Mouse (Mus musculus): ENCODE results near the gene Zfp978.
"Not testable (repeated sequence)": the region's sequence is repeated elsewhere in the genome, so short reads cannot be mapped to it uniquely, and the experiment has no call there.

The Zfp978 gene

DNA sequence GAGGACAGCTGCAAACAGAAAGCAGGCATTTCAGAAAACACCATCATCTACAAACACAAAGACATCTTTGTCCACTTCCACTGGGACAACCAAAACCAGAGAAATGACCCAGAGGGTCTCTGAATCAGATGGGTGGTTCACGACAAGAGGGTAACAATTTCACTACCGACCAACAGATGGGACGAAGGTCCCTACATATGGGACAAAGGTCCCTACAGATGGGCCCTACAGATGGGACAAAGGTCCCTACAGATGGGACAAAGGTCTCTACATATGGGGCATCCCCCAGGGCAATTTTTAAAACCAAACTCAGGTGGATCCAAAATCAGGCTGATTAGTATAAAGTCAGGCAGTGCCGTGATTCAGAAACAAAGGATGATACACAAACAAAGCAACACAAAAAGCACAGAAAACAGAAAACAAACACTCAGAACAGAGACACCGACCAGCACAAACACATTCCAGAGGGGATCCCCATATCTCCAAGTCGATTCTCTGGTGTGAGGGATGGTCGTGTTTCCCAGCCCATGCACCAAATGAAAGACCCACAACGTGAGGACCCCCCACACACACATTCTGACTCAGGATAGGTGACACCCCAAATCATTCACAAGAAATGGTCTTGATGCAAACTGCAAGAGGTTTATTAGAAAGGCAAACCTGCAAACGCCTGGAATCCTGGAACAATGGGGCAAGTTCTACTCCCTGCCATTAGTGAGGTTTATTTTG is 11.3 kb upstream of the Zfp978 start:
- in situ Hi-C loops (cut with MboI; ENCODE audit: low sequenced_read_pairs), result loop anchor here (25.0 kb wide), 1 partner anchor 1813 kb away; no protein-coding TSS in a partner anchor

DNA sequence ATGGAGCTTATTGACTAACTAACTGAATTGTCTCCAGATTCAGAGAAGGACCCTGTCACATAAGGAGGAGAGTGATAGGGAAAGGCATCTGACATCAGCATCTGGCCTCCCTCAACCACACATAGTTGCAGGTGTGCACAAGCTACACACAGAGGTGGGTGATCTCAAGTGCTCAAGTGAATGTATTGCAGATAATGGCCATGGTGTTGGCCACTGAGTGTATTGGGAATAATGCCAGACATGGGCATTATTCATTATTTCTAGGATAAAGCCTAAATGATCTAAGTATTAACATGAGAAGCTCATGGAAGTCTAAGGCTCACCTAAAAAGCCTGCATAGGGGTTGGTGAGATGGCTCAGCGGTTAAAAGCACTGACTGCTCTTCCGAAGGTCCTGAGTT is 10.6 kb upstream of the Zfp978 start:
- in situ Hi-C loops (cut with MboI; ENCODE audit: low sequenced_read_pairs), result not testable (repeated sequence)

DNA sequence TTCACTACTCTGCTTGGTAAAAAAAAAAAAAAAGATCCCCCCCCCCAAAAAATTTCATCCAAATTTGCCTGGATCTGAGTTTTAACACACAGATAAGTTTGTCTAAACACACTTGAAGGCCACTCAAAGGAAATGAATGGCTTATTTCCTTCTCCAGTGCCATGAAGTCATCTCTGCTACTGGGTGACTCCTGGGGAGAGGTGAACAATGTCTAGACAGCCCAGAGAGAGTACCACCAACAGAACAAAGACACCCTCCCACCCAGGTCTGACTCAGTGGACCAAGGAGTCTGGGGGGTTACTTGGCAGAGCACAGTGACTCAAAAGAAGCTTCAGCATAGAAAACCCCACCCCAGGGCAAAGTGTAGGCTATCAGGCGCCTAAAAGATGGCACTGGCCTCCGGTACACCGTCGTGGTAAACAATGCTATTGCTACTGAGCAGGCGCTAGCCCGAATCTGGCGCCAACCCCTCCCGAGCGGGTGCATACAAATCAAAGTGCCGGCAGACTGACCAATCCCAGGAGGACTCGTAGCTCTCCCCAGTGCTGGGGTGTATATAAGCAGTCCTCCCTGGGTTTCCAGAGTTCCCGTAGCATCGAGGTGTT is 9.6 kb upstream of the Zfp978 start:
- in situ Hi-C loops (cut with MboI; ENCODE audit: low sequenced_read_pairs), result not testable (repeated sequence)

DNA sequence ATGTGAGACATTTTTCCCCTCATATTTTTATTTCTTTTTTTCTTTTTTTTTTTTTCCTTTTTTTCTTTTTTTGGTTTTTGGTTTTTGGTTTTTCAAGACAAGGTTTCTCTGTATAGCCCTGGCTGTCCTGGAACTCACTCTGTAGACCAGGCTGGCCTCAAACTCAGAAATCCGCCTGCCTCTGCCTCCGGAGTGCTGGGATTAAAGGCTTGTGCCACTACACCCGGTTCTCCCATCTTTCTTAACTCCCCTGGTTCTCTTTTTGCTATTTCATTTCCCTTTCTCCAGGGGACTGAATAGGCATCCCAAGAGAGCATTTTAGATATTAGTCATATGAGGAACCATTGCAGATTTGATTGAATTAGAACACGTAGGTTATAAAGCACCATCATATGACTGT is 7.5 kb upstream of the Zfp978 start:
- in situ Hi-C loops (cut with MboI; ENCODE audit: low sequenced_read_pairs), result not testable (repeated sequence)

DNA sequence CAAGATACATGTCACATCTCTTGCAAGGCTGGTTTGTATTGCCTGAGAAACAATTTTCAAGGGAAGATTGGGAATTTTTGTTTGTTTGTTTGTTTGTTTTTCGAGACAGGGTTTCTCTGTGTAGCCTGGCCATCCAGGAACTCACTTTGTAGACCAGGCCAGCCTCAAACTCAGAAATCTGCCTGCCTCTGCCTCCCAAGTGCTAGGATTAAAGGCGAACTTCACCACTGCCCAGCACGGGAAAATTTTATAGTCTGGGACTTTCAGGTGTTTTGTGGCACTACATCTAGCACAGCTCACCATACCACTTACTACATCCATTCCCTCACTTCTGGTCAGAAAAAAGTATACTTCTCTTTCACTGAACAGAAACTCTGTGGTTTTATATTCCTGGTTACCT is 5.1 kb upstream of the Zfp978 start:
- in situ Hi-C loops (cut with MboI; ENCODE audit: low sequenced_read_pairs), result not testable (repeated sequence)

DNA sequence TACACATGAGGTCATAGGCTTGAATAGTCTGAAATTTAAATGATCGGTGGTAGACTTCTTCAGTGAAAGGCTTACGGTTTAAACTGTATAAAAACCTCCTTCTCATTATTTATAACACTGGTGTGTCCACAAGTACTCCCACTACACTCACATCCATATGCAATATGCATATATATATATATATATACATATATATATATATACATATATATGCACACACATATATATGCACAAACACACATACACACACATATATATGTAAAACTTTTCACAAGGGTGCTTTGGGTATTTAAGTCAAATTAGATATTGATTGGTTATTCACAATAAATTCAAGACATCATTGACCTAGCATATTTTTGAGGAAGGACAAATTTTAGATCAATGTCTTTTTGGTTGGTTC is 3.9 kb upstream of the Zfp978 start:
- in situ Hi-C loops (cut with MboI; ENCODE audit: low sequenced_read_pairs), result not testable (repeated sequence)

DNA sequence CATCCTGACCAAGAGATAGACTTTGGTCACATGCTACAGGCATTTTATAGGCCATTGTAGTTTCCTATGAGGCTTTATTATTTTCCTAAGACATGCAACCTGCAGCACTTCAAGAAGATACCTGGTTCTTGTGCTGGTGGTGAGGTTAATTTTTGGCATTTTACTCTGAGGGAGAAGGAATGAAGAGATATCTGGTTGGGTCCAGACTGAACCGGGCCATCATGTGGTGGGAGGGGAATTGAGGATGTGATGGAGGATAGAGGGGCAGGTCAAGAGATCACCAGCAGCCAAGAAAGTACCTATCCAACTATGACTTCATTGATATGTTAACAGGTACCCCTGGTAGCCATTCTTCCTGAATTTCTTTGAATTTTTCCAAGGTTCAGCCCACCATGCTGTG is 769 bp downstream of the Zfp978 start:
- in situ Hi-C loops (cut with MboI; ENCODE audit: low sequenced_read_pairs), result not testable (repeated sequence)

DNA sequence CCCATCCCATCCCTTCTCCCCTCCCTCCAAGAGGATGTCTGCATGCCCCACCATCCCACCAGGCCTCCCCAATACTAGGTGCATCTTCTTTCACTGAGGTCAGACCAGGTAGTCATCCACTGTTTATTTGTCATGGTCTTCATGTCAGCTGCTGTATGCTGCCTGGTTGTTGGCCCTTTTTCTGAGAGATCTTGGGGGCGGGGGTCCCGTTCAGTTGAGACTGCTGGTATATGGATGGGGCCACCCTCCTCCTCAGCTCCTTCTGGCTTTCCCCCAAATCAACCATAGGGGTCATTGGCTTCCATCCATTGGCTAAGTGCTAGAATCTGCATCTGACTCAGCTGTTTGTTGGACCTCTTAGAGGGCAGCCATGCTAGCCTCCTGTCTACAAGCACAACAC is 8.5 kb downstream of the Zfp978 start:
- in situ Hi-C loops (cut with MboI; ENCODE audit: low sequenced_read_pairs), result not testable (repeated sequence)

DNA sequence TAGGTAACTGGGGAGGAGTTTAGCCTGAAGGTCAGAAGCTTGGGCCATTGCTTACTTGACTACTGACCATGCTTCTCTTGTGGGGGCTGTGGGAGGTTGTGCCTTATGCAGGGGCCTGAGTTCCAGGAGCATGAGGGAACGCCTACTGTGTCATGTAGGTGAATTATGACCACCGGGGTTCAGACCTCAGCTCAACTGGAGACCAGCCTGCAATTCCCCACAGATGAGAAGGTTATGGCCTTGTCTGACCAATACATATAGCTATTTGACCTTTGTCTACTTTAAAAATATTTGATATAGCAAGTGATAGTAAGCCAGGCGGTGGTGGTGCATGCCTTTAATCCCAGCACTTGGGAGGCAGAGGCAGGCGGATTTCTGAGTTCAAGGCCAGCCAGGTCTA is 22.1 kb downstream of the Zfp978 start:
- in situ Hi-C loops (cut with MboI; ENCODE audit: low sequenced_read_pairs), result not testable (repeated sequence)

DNA sequence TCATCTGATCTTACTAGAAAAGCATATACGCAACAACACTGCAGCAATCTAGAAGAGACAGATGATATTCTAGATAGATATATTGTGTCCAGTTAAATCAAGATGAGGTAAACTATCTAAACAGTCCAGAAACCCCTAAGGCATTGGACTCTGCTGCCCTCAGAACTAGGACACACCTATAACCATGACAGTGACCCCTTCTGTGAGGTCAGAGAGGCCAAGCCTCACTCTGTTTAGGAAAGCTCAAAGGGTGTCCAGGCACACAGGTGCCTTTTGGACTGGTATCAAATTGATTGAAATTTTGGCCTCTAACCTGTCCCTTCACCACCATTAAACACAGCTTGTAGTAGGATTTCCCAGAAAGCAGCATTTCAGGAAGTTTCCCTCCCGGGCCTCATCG is 36.1 kb downstream of the Zfp978 start:
- in situ Hi-C loops (cut with MboI; ENCODE audit: low sequenced_read_pairs), result not testable (repeated sequence)

DNA sequence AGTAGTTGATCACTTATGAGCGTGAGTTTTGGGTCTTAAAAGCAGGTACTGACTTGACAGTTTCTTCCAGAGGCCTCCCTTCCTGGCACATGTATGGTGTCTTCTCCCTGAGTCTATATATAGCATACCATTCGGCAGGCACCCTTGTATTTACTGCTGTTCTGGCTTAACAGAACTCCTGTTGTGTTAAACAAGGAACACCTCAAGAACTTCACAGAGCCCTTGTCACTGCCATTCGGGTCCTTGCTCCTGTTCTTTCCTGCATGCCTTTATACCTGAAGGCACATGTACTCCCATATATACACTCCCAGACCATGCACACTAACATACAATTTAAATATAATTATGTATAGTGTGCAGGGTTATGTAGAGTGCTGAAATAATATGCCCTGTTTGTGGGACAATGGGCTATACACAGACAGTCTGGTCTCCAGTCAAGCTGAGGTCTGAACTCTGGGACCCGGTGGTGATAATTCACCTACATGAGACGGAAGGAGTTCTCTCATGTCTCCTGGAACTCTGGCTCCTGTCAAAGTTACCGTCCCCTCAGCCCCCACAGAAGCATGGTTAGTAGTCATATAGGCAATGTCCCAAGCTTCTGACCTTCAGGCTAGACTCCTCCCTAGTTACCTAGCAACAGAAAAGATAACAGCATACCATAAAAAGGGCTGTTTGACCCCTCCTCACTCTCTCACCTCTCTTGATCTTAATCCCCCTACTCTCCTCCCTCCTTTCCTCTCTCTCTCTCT is 37.0 kb downstream of the Zfp978 start:
- in situ Hi-C loops (cut with MboI; ENCODE audit: low sequenced_read_pairs), result not testable (repeated sequence)

DNA sequence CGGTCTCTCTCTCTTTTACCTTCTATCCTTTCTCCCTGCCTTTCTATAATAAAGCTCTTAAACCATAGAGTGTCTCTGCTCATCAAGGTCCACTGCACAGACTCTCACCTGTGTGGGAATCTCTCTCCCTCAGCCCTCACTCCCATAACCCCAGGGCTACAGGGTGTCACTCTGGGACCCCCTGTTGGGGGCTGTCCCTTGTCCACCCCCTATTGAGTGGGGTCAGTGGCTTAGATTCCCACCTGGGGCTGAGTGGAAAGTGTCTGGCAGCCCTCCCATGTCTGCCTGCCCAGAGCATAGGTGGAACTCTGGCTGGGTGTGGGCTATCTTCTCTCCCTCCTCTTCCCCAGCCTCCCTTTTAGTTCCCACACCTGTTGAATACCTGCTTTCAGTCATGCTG is 37.6 kb downstream of the Zfp978 start:
- in situ Hi-C loops (cut with MboI; ENCODE audit: low sequenced_read_pairs), result not testable (repeated sequence)

DNA sequence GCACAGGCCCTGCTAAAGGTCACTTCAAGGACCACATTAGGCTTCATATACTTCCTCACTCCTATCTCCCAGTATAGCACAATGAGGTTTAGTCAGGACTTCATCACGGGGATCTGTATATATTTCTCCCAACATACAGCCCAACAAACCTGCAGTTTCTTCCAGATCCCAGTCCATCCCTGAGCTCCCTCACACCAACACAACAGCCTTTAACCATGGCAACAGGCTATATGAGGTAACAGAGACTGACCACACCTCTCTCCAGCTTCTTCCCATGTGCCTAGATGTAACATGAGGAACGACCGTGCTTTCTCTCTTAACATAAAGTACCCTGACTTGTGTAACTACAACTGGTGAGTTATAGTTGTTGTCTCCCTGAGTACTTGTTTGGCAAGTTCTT is 38.4 kb downstream of the Zfp978 start:
- in situ Hi-C loops (cut with MboI; ENCODE audit: low sequenced_read_pairs), result not testable (repeated sequence)

DNA sequence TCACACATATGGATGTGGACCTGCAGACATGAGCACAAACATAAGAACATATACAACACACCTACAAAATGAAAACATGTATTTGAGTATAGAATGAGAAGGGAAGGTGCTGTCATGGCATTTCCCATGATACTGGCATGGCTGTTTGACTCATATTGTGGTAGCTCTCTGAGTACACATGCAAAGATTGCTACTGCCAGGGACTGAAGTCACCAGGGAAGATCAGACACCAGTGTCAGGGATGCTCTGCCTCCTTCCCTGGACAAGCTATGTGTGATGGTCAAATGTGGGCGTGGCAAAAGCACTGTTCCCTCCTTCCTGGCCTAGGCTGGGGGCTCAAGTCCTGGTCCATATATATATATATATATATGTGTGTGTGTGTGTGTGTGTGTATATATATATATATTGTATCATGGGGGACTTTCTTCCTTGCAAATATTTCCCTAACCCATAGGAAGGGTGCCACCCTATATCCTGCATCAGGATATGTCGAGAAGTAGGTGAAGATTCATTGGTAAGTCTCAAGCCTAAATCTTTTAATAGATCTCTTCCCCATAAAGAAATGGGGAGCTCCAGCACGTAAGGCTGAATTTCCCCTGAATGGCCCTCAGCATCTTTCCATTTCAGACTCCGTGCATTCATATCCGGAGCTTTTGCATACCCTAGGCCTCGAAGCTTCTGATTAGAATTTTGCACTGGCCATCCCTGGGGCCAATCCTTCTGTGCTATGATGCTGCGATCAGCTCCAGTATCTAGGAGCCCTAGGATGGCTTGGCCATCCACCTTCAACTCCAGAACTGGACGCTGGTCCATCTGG is 39.1 kb downstream of the Zfp978 start:
- in situ Hi-C loops (cut with MboI; ENCODE audit: low sequenced_read_pairs), result not testable (repeated sequence)

DNA sequence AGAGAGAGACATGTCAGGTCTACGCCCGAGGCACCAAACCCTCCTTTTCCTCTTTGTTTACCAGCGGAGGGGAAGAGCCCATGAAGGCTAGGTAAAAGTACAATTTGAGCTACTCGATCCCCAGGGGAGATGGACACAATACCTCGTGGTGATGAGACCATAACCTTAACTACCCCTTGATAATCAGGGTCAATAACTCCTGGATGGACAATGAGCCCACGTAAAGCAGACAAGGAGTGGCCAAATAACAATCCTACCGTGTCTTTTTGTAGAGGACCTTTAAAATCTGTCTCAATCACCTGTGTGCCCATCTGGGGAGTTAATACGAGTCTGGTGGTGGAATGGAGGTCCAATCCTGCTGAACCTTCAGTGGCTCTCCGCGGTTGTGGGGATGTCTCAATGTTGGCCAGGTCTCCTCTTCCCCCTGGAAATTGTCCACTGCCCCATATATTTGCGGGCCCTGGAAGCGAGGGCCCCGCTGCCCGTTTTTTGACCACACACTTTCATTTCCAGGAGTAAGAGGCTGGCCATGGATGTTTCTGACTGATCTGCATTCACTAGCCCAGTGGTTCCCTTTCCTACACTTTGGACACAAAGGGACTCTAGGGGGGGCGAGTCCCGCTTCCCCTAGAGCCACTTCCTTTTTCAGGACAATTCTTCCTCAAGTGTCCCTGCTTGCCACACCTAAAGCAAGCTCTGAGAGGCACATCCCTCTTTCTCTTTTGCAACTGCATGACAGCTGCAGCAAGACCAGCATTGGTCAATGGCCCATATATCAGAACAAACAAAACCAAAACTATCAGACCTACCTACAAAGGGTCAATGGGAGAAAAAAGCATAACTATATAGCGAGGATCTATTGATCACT is 40.0 kb downstream of the Zfp978 start:
- in situ Hi-C loops (cut with MboI; ENCODE audit: low sequenced_read_pairs), result not testable (repeated sequence)

DNA sequence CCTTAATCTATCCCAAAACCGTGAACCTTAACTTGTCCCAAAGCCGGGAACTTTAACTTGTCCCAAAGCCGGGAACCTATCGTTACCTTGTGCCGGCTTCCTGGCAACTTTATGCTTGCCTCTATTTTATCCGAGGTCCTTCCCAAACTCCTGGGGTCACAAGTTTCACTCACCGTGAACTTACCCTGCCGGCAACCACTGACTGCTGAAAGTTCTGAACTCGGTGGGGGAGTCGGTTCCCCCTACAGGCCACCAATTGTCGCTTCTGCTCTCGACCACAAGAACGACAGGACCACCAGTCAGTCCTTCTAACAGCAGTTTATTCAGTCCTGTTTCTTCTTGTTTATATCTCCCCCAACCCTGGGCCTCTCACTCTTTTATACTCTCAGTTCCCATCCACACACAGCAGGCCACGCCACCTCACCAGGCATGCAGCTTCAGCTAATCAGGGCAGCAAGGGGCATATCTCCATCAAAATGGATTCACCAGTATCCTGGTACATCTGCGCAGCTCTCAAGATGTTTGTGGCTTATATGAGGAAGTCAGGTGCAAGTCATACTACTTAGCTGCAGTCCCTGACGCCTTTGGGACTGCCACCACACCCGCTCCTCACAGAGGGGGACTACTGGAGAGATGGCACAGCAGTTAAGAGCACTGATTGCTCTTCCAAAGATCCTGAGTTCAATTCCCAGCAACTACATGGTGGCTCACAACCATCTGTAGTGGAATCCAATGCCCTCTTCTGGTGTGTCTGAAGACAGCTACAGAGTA is 40.8 kb downstream of the Zfp978 start:
- in situ Hi-C loops (cut with MboI; ENCODE audit: low sequenced_read_pairs), result not testable (repeated sequence)

DNA sequence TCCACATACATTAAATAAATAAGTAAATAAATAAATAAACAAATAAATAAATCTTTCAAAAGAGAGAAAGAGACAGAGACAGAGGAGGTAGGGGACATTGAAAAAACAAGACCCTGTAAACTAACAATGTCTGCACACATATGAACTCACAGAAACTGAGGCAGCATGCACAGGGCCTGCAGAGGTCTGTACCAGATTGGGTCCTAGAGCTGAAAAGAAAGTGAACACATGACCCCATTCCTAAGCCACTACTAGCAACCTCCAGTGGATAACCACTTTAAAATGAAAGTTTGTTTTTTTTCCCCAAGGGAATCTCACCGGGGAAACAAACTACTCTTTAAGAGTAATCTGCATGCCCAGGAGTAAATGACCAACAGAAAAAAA is 41.4 kb downstream of the Zfp978 start:
- in situ Hi-C loops (cut with MboI; ENCODE audit: low sequenced_read_pairs), result not testable (repeated sequence)

DNA sequence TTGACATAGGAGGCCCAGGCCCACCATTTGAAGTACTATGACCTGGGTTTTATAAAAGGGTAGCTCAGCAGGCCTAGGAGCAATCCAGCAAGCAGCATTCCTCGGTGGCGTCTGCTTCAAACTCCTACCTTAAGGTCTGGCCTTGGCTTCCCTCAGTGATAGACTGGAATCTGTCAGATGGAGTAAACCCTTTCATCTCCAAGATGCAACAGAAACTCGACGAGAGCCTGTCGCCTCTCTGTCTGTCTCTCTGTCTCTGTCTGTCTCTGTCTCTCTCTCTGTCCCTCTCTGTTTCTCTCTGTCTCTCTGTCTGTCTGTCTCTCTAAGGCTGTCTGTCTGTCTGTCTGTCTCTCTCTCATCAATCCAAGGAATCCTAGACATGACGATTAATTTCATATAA is 42.4 kb downstream of the Zfp978 start:
- in situ Hi-C loops (cut with MboI; ENCODE audit: low sequenced_read_pairs), result not testable (repeated sequence)

Measured in CH12F3 (cell line).